Mouse (Mus musculus): Measurements from ENCODE around the gene Gm36176.

The Gm36176 gene

GRCm38 (mm10) chr10:77846503-77846902, at the start of gene Gm36176:
TSS of gene Gm36176 (plus strand) at chr10:77846803.
- DNase-seq (ENCODE audit: low read depth, low spot score): no peak

GRCm38 (mm10) chr10:77797677-77798076, 48.9 kb upstream of the Gm36176 start:
- no peak for DNase-seq (ENCODE audit: low read depth, low spot score)

GRCm38 (mm10) chr10:77798164-77798920, 48.3 kb upstream of the Gm36176 start:
- peak; percentile 23 for DNase-seq (ENCODE audit: low read depth, low spot score)

GRCm38 (mm10) chr10:77798921-77799508, 47.6 kb upstream of the Gm36176 start, which contains the start of gene Gm19668:
TSS of gene Gm19668 (minus strand) at chr10:77799133.
- no peak for DNase-seq (ENCODE audit: low read depth, low spot score)

GRCm38 (mm10) chr10:77804095-77804494, 42.5 kb upstream of the Gm36176 start:
- no peak for DNase-seq (ENCODE audit: low read depth, low spot score)

- DNase-seq (ENCODE audit: low read depth, low spot score): no peak
Measured at GRCm38 (mm10) chr10:77811743-77812142, 34.9 kb upstream of the Gm36176 start, which contains the start of gene Gm9507. TSS of gene Gm9507 (minus strand) at chr10:77811843.

GRCm38 (mm10) chr10:77814382-77814781, 32.2 kb upstream of the Gm36176 start, which contains the start of gene Gm2696:
TSS of gene Gm2696 (plus strand) at chr10:77814682.
- no peak for DNase-seq (ENCODE audit: low read depth, low spot score)

- DNase-seq (ENCODE audit: low read depth, low spot score): peak; percentile 19
Measured at GRCm38 (mm10) chr10:77815514-77815913, 31.1 kb upstream of the Gm36176 start.

GRCm38 (mm10) chr10:77818523-77818922, 28.1 kb upstream of the Gm36176 start:
- no peak for DNase-seq (ENCODE audit: low read depth, low spot score)

- DNase-seq (ENCODE audit: low read depth, low spot score): no peak
Measured at GRCm38 (mm10) chr10:77819203-77819602, 27.4 kb upstream of the Gm36176 start.

GRCm38 (mm10) chr10:77826951-77827350, 19.7 kb upstream of the Gm36176 start, which contains the start of gene Krtap10-4:
TSS of gene Krtap10-4 (minus strand) at chr10:77827095.
- no peak for DNase-seq (ENCODE audit: low read depth, low spot score)

GRCm38 (mm10) chr10:77835647-77836046, 11.0 kb upstream of the Gm36176 start, which contains the start of gene Krtap10-10:
TSS of gene Krtap10-10 (plus strand) at chr10:77835947.
- peak; percentile 35 for DNase-seq (ENCODE audit: low read depth, low spot score)

GRCm38 (mm10) chr10:77839006-77839405, 7.6 kb upstream of the Gm36176 start:
- DNase-seq (ENCODE audit: low read depth, low spot score): no peak

GRCm38 (mm10) chr10:77846961-77847360, 358 bp downstream of the Gm36176 start:
- peak; percentile 20 for DNase-seq (ENCODE audit: low read depth, low spot score)

GRCm38 (mm10) chr10:77847538-77847937, 935 bp downstream of the Gm36176 start:
- no peak for DNase-seq (ENCODE audit: low read depth, low spot score)

GRCm38 (mm10) chr10:77852559-77852958, 6.0 kb downstream of the Gm36176 start, which contains the start of gene Gm10318:
TSS of gene Gm10318 (plus strand) at chr10:77852859.
- DNase-seq (ENCODE audit: low read depth, low spot score): no peak

- DNase-seq (ENCODE audit: low read depth, low spot score): no peak
Measured at GRCm38 (mm10) chr10:77861675-77862074, 15.1 kb downstream of the Gm36176 start, which contains the start of gene Gm3285. TSS of gene Gm3285 (plus strand) at chr10:77861975.

GRCm38 (mm10) chr10:77864067-77864761, 17.6 kb downstream of the Gm36176 start:
- DNase-seq (ENCODE audit: low read depth, low spot score): peak; percentile 55

- DNase-seq (ENCODE audit: low read depth, low spot score): no peak
Measured at GRCm38 (mm10) chr10:77864762-77865143, 18.1 kb downstream of the Gm36176 start.

- DNase-seq (ENCODE audit: low read depth, low spot score): no peak
Measured at GRCm38 (mm10) chr10:77867546-77867945, 20.9 kb downstream of the Gm36176 start.

- no peak for DNase-seq (ENCODE audit: low read depth, low spot score)
Measured at GRCm38 (mm10) chr10:77869651-77870050, 23.0 kb downstream of the Gm36176 start.

- peak; percentile 43 for DNase-seq (ENCODE audit: low read depth, low spot score)
Measured at GRCm38 (mm10) chr10:77878985-77879384, 32.4 kb downstream of the Gm36176 start.

All from brain, adult 2 months (tissue).